Mouse (Mus musculus): ENCODE results near the gene Itpr1. TPM values are rescaled to one million over a fixed set of nuclear protein-coding genes. Genes with fewer than 3 reads are reported as not detected.

The Itpr1 gene
- 11.5 TPM for polyA plus RNA-seq (2014; fragmentation: Illumina TruSeq; extraction: RNeasy Lipid Tissue Mini Kit (QIAGEN cat#74804); ENCODE audit: low read depth, low replicate concordance)

DNA sequence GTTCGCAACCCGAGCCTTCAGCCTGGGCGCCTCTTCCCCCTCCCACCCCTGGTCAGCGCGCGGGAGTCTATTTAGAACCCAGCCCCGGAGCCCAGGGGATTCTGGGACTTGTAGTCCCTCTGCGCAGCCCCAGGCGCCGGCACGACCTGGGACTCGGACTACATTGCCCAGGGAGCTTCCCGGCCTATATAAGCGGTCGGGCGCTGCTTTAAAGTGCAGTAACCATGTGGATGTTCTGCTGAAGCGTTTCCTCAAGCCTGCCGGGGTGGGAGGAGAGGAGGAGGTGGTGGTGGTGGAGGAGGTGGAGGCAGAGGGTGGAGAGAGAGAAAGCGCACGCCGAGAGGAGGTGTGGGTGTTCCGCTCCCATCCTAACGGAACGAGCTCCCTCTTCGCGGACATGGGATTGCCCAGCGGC is at the start of gene Itpr1:
TSS of gene Itpr1 (plus strand) at position 216 of the 415 bp plus-strand sequence.

DNA sequence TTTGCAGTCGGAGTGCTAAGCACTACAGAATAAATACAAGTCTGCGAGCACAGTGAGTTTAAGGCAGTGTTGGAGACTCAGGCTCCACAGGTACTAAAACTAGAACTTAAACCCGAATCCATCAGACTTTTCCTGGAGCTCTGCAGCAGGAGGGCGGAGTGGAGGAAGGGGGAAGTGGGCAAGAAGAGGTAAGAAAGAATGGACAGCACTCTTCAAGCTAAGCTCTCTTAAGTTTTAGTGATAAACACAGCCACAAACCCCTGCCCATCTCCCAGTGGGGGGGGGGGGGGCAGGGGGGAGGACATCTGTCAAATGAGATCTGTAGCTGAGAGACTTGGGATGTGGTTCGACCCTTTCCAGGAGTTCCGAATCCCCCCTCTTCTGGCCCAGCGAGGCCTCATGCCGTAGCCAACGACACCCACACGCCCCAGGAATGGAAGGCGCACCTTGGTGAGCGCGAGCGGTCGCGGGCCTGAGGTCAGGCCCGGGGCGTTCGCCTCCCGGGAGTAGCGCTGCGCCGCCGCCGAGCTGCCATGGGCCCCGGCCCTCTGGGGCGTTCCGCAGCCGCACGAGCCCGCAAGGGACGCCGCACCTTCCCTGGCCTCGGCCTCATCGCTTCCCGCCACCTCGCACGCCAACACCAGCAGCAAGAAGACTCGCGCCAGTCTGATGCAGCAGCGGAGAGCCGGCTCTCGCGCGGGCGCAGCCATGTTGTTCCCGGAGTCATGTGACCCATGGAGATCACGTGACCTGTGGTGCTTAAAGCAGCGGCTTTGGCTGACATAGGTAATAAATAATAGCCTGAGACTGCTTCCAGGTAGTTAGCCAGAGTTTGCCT is 27.8 kb upstream of the Itpr1 start, which contains the start of gene Sumf1:
TSS of gene Sumf1 (minus strand) at position 736 of the 838 bp plus-strand sequence.

Other genes starting within 250 kb of the Itpr1 start
- gene Setmar, start 148.1 kb upstream of the Itpr1 start, polyA plus RNA-seq (2014; fragmentation: Illumina TruSeq; extraction: RNeasy Lipid Tissue Mini Kit (QIAGEN cat#74804); ENCODE audit: low read depth, low replicate concordance) = 2.6 TPM
- gene Sumf1, start 27.5 kb upstream of the Itpr1 start, polyA plus RNA-seq (2014; fragmentation: Illumina TruSeq; extraction: RNeasy Lipid Tissue Mini Kit (QIAGEN cat#74804); ENCODE audit: low read depth, low replicate concordance) = 14.1 TPM